Mouse (Mus musculus) ovary, postnatal 36 days (tissue): Measurements from ENCODE around the gene Zbtb2.
A peak's percentile ranks its signal among the peaks of the same experiment; 100 is the strongest.
"Not testable (repeated sequence)": the region's sequence is repeated elsewhere in the genome, so short reads cannot be mapped to it uniquely, and the experiment has no call there.

Experiments used
- DNase-seq: peaks from one replicate; pipeline ENCODE4 v3.0.0; 2022; ENCODE audit warnings: low spot score, mixed read lengths

The Zbtb2 gene

GRCm38 (mm10) chr10:4387701-4388383, at the start of gene Zbtb2:
Zbtb2 (minus strand) TSS chr10:4388108.
- peak; percentile 64 for DNase-seq

GRCm38 (mm10) chr10:4435416-4435815, 47.5 kb upstream of the Zbtb2 start:
- DNase-seq = no peak

- DNase-seq = not testable (repeated sequence)
These were observed 46.0 kb upstream of the Zbtb2 start for GRCm38 (mm10) chr10:4433871-4434270.

- no peak for DNase-seq
These were observed 45.3 kb upstream of the Zbtb2 start for GRCm38 (mm10) chr10:4432996-4433755.

GRCm38 (mm10) chr10:4432123-4432931, 44.4 kb upstream of the Zbtb2 start, which contains the start of the genes Rmnd1 and Armt1:
Rmnd1 (minus strand) TSS chr10:4432388.
Armt1 (plus strand) TSS chr10:4432467.
- DNase-seq = peak; percentile 94

- no peak for DNase-seq
These were observed 43.8 kb upstream of the Zbtb2 start for GRCm38 (mm10) chr10:4431746-4432122.

GRCm38 (mm10) chr10:4430826-4431225, 42.9 kb upstream of the Zbtb2 start:
- no peak for DNase-seq

GRCm38 (mm10) chr10:4430399-4430798, 42.5 kb upstream of the Zbtb2 start:
- no peak for DNase-seq

- peak; percentile 25 for DNase-seq
These were observed 37.3 kb upstream of the Zbtb2 start for GRCm38 (mm10) chr10:4425245-4425644.

GRCm38 (mm10) chr10:4407191-4407590, 19.3 kb upstream of the Zbtb2 start:
- DNase-seq = no peak

GRCm38 (mm10) chr10:4405511-4405910, 17.6 kb upstream of the Zbtb2 start:
- no peak for DNase-seq

GRCm38 (mm10) chr10:4404895-4405491, 17.1 kb upstream of the Zbtb2 start:
- no peak for DNase-seq

- no peak for DNase-seq
These were observed 10.2 kb upstream of the Zbtb2 start for GRCm38 (mm10) chr10:4398058-4398457.

- DNase-seq = no peak
These were observed 7.4 kb upstream of the Zbtb2 start for GRCm38 (mm10) chr10:4395321-4395720.

GRCm38 (mm10) chr10:4391851-4392250, 3.9 kb upstream of the Zbtb2 start:
- no peak for DNase-seq

GRCm38 (mm10) chr10:4391076-4391475, 3.2 kb upstream of the Zbtb2 start:
- DNase-seq = no peak

- DNase-seq = no peak
These were observed 2.6 kb upstream of the Zbtb2 start for GRCm38 (mm10) chr10:4390550-4390949.

- DNase-seq = no peak
These were observed 1.7 kb upstream of the Zbtb2 start for GRCm38 (mm10) chr10:4389461-4390112.

GRCm38 (mm10) chr10:4389036-4389435, 1.1 kb upstream of the Zbtb2 start:
- no peak for DNase-seq

GRCm38 (mm10) chr10:4388384-4388745, 457 bp upstream of the Zbtb2 start:
- DNase-seq = no peak
